Mouse (Mus musculus) limb, embryonic 10.5 days (tissue): ENCODE results near the gene Gprin3. TPM values are rescaled to one million over a fixed set of nuclear protein-coding genes. Genes with fewer than 3 reads are reported as not detected.

Experiments used
- DNase-seq: peaks from one replicate; pipeline ENCODE4 v3.0.0-alpha.2; 2017; ENCODE audit warnings: low spot score
- H3K27ac ChIP-seq: fragments of 300-500 bp; sonication (generic); 2 replicates; pipeline ENCODE4 v1.5.1; 2016; ENCODE audit warnings: mild to moderate bottlenecking
- H3K27me3 ChIP-seq: fragments of 300-500 bp; sonication (generic); 2 replicates; pipeline ENCODE4 v1.6.1; 2016; ENCODE audit warnings: low read depth, mild to moderate bottlenecking; ENCODE audit not compliant: poor library complexity, severe bottlenecking
- H3K36me3 ChIP-seq: fragments of 300-500 bp; sonication (generic); 2 replicates; pipeline ENCODE4 v1.6.1; 2016; ENCODE audit warnings: mild to moderate bottlenecking, moderate library complexity
- H3K4me1 ChIP-seq: fragments of 300-500 bp; sonication (generic); 2 replicates; pipeline ENCODE4 v1.6.1; 2016
- H3K4me3 ChIP-seq: fragments of 300-500 bp; sonication (generic); 2 replicates; pipeline ENCODE4 v1.5.1; 2016; ENCODE audit warnings: mild to moderate bottlenecking, moderate library complexity
- H3K9me3 ChIP-seq: fragments of 300-500 bp; sonication (generic); replicated peaks from 2 replicates; pipeline ENCODE4 v1.6.1; 2016; ENCODE audit warnings: mild to moderate bottlenecking
- WGBS: fragments of 180-500 bp; shearing (Covaris S2); methylation state at CpG from one replicate; pipeline ENCODE4 v1.1.7; 2016; 5-methylcytosine and 5-hydroxymethylcytosine counted together
- polyA plus RNA-seq: library from polyadenylated mRNA; unstranded; fragments of >200 nt; fragmentation: Nextera tagmentation; extraction: Ambion mirVana; gene quantifications from 2 replicates; pipeline ENCODE4 v1.2.1, GENCODE M21; 2016

Gprin3 gene
- polyA plus RNA-seq = 0.05 and 0.30 TPM in 2 replicates

DNA sequence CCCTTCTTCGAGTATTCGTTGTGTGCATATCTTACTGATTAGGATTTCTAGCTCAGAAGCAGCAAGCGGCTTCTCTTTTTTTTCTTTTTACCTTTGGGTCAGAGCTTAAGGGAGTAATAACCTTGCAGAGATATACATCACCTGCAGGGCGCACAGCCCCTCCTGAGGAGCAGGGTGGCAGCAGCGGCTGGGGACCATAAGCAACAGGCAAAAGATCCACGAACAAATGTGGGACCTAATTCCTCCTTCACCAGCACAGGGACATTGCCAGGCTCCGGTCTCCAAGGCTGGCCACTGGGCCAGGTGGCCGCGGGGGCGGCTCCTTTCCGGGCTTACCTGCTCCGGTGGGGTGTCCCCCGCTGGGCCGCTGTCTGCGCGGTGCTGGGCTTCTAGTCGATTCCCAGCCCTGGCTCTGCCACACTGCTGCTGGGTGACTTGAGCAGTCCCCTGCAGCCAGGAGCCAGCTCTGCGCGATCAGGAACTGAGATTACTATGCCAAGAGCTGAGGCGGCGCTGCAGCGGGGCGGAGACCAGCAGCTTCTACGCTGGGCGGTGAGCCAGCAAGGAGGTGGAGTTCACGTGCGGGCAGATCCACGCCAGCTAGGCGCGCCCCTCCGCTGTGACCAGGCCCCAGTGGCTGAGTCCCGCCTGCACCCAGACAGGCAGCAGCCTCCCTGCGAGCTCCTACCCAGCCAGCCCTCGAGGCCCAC, at the start of gene Gprin3:
TSS of gene Gprin3 (minus strand) at position 471 of the 710 bp plus-strand sequence.
- H3K36me3 ChIP-seq = no peaks in the 10 kb centered on the region
- H3K4me3 ChIP-seq = peak within 1 kb of the TSS; percentile 56
- peak within 1 kb of the TSS; percentile 82 for H3K27ac ChIP-seq
- H3K27me3 ChIP-seq = 0 out of 2 replicates have a peak, but pooled peaks cover 6% of the 10 kb centered on the region
- peak; percentile 68 for DNase-seq
- 6% methylated on average over 34 of the region's 34 CpGs for WGBS
- no peaks in the 10 kb centered on the region for H3K9me3 ChIP-seq
- H3K4me1 ChIP-seq = peaks cover 10% of the 10 kb centered on the region

DNA sequence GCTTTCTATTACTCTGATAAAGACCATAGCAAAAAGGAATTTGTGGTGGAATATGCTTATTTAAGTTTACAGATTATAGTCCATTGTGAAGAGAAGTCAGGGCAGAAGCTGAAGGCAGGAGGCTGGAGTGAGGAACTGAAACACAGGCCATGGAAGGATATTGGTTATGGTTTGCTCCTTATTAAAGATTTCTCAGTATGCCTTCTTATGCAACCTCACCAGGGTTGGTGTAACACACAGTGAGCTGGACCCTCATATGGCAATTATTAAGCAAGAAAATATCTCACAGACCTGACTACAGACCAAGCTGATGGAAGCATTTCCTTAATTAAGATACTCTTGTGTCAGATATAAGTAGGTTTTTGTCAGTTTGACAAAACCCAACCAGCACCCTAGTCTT, 32.8 kb upstream of the Gprin3 start:
- Histone ChIP-seq H3K4me3 (no peak overlapping the region), H3K9me3 (no peaks in the 10 kb centered on the region), H3K27ac (no peak overlapping the region), H3K27me3 (no peaks in the 10 kb centered on the region), H3K36me3 (no peaks in the 10 kb centered on the region), H3K4me1 (no peaks in the 10 kb centered on the region)
- DNase-seq = no peak

DNA sequence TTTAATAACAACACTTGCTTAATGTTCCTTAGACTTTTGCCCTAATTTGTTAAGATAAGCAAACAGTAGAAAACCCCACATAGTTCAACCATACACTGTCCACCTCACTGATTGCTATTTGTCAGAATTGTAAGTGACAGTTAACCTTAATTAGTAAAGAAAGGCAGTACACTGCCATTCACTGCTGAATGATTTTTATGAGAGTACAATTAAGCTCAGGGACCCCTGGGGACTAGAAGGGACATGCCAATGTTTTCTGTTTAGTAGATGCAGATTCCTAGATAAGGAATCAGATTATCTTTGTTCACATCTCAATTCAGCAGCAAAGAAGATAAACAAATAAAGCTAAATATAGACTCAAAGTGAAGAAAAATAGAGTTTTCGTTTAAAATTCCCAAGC, 30.0 kb upstream of the Gprin3 start:
- WGBS = 80% methylated on average over 1 of the region's 1 CpGs

GRCm38 (mm10) chr6:59451348-59451747, 25.3 kb upstream of the Gprin3 start:
- 86% methylated on average over 3 of the region's 3 CpGs for WGBS
- Histone ChIP-seq H3K27ac (no peak overlapping the region), H3K4me1 (no peaks in the 10 kb centered on the region), H3K9me3 (no peaks in the 10 kb centered on the region), H3K27me3 (no peaks in the 10 kb centered on the region), H3K4me3 (no peak overlapping the region), H3K36me3 (no peaks in the 10 kb centered on the region)
- no peak for DNase-seq

More for the DNA sequence above, 30.0 kb upstream of the Gprin3 start:
- Histone ChIP-seq H3K9me3 (no peaks in the 10 kb centered on the region), H3K4me1 (no peaks in the 10 kb centered on the region), H3K4me3 (no peak overlapping the region), H3K27ac (no peak overlapping the region), H3K27me3 (no peaks in the 10 kb centered on the region), H3K36me3 (no peaks in the 10 kb centered on the region)
- DNase-seq = no peak

- Histone ChIP-seq H3K27ac (no peak overlapping the region), H3K4me1 (no peaks in the 10 kb centered on the region), H3K4me3 (no peak overlapping the region), H3K36me3 (no peaks in the 10 kb centered on the region), H3K27me3 (no peaks in the 10 kb centered on the region), H3K9me3 (no peaks in the 10 kb centered on the region)
- DNase-seq = no peak
- WGBS = 90% methylated on average over 3 of the region's 3 CpGs
Measured at GRCm38 (mm10) chr6:59445101-59445503, 19.0 kb upstream of the Gprin3 start.

DNA sequence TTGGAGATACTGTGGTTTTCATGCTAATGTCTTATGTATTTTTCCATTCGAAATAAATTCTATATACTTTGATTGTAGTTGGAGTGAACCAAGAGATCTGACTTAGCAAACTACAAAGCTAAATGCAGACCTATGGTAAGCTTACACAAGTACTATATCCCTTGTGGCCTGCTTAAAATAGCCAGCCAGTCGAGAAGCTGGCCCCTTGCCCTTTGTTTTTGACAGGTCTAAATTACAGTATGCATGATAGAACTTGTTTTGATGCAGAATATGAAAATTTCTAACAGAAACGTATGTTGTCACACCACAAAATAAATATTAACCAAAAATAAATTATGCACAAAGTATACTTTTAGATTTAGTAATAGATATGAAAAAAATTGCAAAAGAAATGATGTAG, 9.8 kb upstream of the Gprin3 start:
- WGBS = 75% methylated on average over 3 of the region's 3 CpGs
- no peak for DNase-seq
- Histone ChIP-seq H3K36me3 (no peaks in the 10 kb centered on the region), H3K9me3 (no peaks in the 10 kb centered on the region), H3K4me1 (no peaks in the 10 kb centered on the region), H3K27ac (no peak overlapping the region), H3K27me3 (no peaks in the 10 kb centered on the region), H3K4me3 (no peak overlapping the region)

DNA sequence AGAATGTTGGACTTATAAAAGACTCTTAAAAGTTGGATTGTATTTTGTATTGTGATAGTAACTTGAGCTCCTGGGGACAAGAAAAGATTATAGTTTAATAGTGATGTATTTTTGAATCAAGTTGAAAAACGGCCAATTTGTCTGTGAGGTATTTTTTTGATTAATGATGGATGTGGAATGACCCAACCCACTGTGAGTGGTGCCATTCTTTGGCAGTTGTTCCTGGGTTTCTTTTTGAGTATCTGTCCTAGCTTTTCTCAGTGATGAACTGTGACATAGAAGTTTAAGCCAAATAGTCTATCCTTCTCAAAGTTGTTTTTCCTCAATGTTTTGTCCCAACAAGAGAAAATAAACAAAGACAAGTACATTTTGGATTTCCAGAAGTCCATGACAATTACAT, 7.0 kb upstream of the Gprin3 start:
- H3K27ac ChIP-seq = no peak overlapping the region
- no peaks in the 10 kb centered on the region for H3K9me3 ChIP-seq
- no peaks in the 10 kb centered on the region for H3K27me3 ChIP-seq
- no peak for DNase-seq
- no peak overlapping the region for H3K4me3 ChIP-seq
- WGBS = 62% methylated on average over 1 of the region's 1 CpGs
- no peaks in the 10 kb centered on the region for H3K4me1 ChIP-seq
- H3K36me3 ChIP-seq = no peaks in the 10 kb centered on the region

DNA sequence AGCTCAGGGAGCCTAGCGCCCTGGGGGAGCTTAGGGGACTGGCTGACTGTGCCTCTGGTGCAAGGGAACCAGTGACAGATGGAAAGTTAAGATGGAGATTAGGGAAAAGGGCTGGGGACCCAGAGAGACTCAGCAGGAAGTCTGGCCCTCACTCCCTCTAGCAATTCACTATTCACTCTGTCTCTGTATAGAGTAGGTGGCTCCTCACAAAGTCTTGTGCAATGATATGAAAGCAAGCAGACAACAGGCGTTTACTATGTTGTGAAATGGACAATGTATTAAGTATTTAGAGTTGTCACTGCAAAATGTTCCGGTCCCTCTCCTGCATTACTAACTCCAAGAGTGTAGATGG, 416 bp upstream of the Gprin3 start:
- Histone ChIP-seq H3K27ac (peak overlapping the region; percentile 82), H3K36me3 (no peaks in the 10 kb centered on the region), H3K27me3 (0 out of 2 replicates have a peak, but pooled peaks cover 6% of the 10 kb centered on the region), H3K4me1 (peaks cover 10% of the 10 kb centered on the region), H3K4me3 (peak overlapping the region; percentile 56), H3K9me3 (no peaks in the 10 kb centered on the region)
- no peak for DNase-seq
- WGBS = 49% methylated on average over 3 of the region's 3 CpGs

DNA sequence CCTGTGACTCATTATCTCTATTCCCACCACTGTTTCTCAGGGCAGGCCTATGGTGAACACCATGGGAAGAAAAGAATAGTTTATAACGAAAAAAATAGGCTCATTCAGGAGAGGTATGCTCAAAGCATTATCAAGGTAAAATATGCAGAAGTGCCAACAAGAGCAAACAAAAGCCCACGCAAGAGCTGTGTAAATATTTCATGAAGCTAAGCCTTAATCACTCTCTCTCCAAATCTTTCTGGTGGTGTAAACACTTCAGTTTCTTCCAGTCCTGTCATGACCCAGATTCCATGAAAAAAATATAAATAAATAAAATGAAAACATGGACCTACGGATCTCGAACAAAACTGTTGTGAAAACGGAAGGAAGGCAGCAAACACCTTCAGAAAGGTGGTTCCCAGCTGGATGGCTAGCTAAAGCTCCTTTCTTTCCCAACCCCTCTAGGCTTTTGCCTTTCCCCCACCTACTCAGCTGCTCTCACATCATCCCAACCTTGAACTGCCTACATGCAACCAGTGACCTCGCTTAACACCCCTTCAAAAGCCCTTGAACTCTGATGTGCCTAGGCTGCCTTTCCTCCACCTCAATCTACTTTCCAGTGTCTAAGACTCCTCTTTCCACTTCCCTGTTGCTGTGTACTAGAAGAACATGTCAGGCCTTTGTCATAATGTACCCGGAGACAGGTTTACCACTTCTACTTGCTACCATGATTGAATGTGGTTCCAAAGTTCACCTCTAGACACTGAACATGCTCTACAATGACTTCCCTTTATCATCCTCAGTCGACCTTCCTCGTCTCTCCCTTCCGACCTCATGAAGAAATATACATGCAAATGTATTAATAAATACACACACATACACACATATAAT, 988 bp downstream of the Gprin3 start:
- H3K27me3 ChIP-seq = 0 out of 2 replicates have a peak, but pooled peaks cover 6% of the 10 kb centered on the region
- no peak overlapping the region for H3K27ac ChIP-seq
- H3K36me3 ChIP-seq = no peaks in the 10 kb centered on the region
- no peak for DNase-seq
- H3K4me3 ChIP-seq = no peak overlapping the region
- 80% methylated on average over 10 of the region's 10 CpGs for WGBS
- H3K4me1 ChIP-seq = peaks cover 10% of the 10 kb centered on the region
- no peaks in the 10 kb centered on the region for H3K9me3 ChIP-seq

- no peaks in the 10 kb centered on the region for H3K36me3 ChIP-seq
- peaks cover 10% of the 10 kb centered on the region for H3K4me1 ChIP-seq
- H3K9me3 ChIP-seq = no peaks in the 10 kb centered on the region
- H3K4me3 ChIP-seq = no peak overlapping the region
- DNase-seq = no peak
- WGBS = 64% methylated on average over 1 of the region's 1 CpGs
- 0 out of 2 replicates have a peak, but pooled peaks cover 6% of the 10 kb centered on the region for H3K27me3 ChIP-seq
- H3K27ac ChIP-seq = no peak overlapping the region
Measured at GRCm38 (mm10) chr6:59423836-59424235, 2.3 kb downstream of the Gprin3 start.

GRCm38 (mm10) chr6:59419264-59419663, 6.8 kb downstream of the Gprin3 start:
- 84% methylated on average over 3 of the region's 3 CpGs for WGBS

DNA sequence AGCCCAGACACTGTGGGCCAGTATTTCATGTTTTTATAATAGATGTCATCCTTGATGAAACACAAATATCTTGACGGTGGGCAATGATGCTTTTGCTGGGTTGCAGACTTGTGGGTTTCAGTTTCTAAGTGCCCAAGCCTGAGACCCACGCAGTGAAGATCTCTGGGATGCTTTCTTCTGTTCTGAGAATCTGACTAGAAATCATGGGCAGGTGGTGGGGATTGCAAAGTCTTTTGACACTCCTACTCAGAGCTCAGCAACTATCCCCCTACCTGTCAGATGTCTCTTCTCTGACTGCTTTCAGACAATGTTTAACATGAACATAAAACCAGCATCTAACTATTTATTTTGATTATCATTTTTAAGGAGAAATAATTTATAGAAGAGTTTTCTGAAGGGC, 7.4 kb downstream of the Gprin3 start:
- Histone ChIP-seq H3K27me3 (no peaks in the 10 kb centered on the region), H3K36me3 (no peaks in the 10 kb centered on the region)
- 77% methylated on average over 2 of the region's 2 CpGs for WGBS

More at GRCm38 (mm10) chr6:59419264-59419663, 6.8 kb downstream of the Gprin3 start:
- no peak overlapping the region for H3K27ac ChIP-seq
- H3K4me3 ChIP-seq = no peak overlapping the region
- H3K36me3 ChIP-seq = no peaks in the 10 kb centered on the region
- no peaks in the 10 kb centered on the region for H3K9me3 ChIP-seq
- no peak for DNase-seq
- no peaks in the 10 kb centered on the region for H3K27me3 ChIP-seq
- H3K4me1 ChIP-seq = peaks cover 3% of the 10 kb centered on the region; the same call in 1 of the 2 replicates

DNA sequence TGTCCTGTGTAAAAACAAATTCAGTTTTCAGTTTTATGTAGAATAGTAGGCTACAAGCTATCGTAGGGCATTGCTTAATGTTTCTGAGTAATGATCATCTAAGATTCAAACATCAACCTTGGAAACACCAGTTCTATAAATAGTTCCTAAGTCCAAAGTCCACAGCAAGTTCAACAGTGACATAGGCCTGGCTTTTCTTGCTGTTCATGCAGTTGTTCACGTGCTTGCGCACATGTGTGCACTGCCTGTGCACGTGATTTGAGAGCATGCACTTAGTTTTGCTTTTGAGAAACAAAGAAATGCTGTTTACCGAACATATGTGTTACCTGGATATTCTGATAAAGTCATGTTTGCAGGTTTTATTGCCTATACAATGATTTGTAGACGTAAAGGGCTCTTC, 11.3 kb downstream of the Gprin3 start:
- H3K27ac ChIP-seq = no peak overlapping the region
- 92% methylated on average over 6 of the region's 6 CpGs for WGBS

More for the DNA sequence above, 7.4 kb downstream of the Gprin3 start:
- Histone ChIP-seq H3K9me3 (no peaks in the 10 kb centered on the region), H3K27ac (no peak overlapping the region), H3K4me1 (peaks cover 3% of the 10 kb centered on the region; the same call in 1 of the 2 replicates), H3K4me3 (no peak overlapping the region)
- no peak for DNase-seq

More for the DNA sequence above, 11.3 kb downstream of the Gprin3 start:
- Histone ChIP-seq H3K36me3 (no peaks in the 10 kb centered on the region), H3K4me3 (no peak overlapping the region), H3K9me3 (no peaks in the 10 kb centered on the region), H3K27me3 (no peaks in the 10 kb centered on the region), H3K4me1 (peaks cover 6% of the 10 kb centered on the region)
- DNase-seq = no peak
